Comparison of ENCODE assay signal across 16 mouse cellular contexts in the genomic region with DNA sequence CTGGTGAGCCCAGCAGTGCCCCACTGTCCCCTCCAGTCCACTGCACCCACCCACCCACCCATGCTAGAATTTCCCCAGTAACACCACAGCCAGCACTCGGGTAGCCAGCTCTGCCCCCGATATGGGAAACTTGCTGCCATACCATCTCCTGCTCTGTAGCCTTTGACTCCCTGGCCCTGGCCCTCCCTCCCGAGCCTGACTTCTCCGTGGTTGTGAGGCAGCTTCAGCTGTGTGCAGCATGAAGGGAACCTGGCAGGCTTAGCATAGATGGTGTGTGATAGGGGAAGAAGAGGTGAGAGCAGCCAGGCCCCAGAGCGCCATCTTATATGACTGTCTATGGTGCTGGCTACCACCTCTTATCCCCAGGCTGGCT. TPM values are rescaled to one million over a fixed set of nuclear protein-coding genes. Genes with fewer than 3 reads are reported as not detected.
A peak's percentile ranks its signal among the peaks of the same experiment; 100 is the strongest.
DNase-seq lines count a peak whose midpoint lies in the region; ATAC-seq and TF ChIP-seq lines count a peak whose summit lies in the region.
"Had no signal": no experiment of that assay in that cellular context is flagged by ENCODE, and none has a peak within 500 bp of the region (broad histone marks: within the 10 kb centered on the region; RNA-seq: fewer than 3 reads in every experiment).

No protein-coding gene starts in this region.

- intact Hi-C loops in heart, postnatal 14 days (cut with DNase I) = loop anchor here (2.0 kb wide), 1 partner anchor 14 kb away; a partner anchor contains a TSS

- H3K27ac ChIP-seq in heart, embryonic 13.5 days (replicated peaks) = peak overlapping the region; percentile 85
- peak overlapping the region; percentile 51 for H3K27ac ChIP-seq in kidney, postnatal 0 days
- H3K27ac ChIP-seq in brown adipose tissue, adult 24 weeks (replicated peaks; ENCODE audit: low read depth, low read length) = peak overlapping the region; percentile 98
- H3K27ac ChIP-seq in liver, embryonic 11.5 days (ENCODE audit: low read depth, low read length) = 0 out of 2 replicates have a peak overlapping the region, but pooled peaks have one; percentile 48
- H3K27ac ChIP-seq: hindbrain, embryonic 12.5 days; midbrain, embryonic 12.5 days had no signal

- H3K9me3 ChIP-seq in heart, embryonic 13.5 days = no peaks in the 10 kb centered on the region
- no peaks in the 10 kb centered on the region for H3K9me3 ChIP-seq in kidney, postnatal 0 days (replicated peaks; ENCODE audit: low read length)
- H3K9me3 ChIP-seq in liver, embryonic 11.5 days (ENCODE audit: control insufficient read depth, low read length) = no peaks in the 10 kb centered on the region
- H3K9me3 ChIP-seq: hindbrain, embryonic 12.5 days; midbrain, embryonic 12.5 days had no signal

- no peak overlapping the region for H3K4me3 ChIP-seq in heart, embryonic 13.5 days
- no peak overlapping the region for H3K4me3 ChIP-seq in kidney, postnatal 0 days (replicated peaks; ENCODE audit: low read depth, low read length)
- peak overlapping the region; percentile 16; the same call in 1 of the 2 replicates for H3K4me3 ChIP-seq in brown adipose tissue, adult 24 weeks (ENCODE audit: insufficient read depth, low read depth, low read length)
- no peak overlapping the region for H3K4me3 ChIP-seq in liver, embryonic 11.5 days (ENCODE audit: low read depth, low read length)
- H3K4me3 ChIP-seq: hindbrain, embryonic 12.5 days; midbrain, embryonic 12.5 days had no signal

- no peaks in the 10 kb centered on the region for H3K27me3 ChIP-seq in heart, embryonic 13.5 days (replicated peaks)
- no peaks in the 10 kb centered on the region for H3K27me3 ChIP-seq in kidney, postnatal 0 days (ENCODE audit: insufficient read depth, low read length)
- no peaks in the 10 kb centered on the region for H3K27me3 ChIP-seq in liver, embryonic 11.5 days (replicated peaks; ENCODE audit: control insufficient read depth, insufficient read depth, low read length)
- H3K27me3 ChIP-seq: hindbrain, embryonic 12.5 days; midbrain, embryonic 12.5 days had no signal

- H3K4me2 ChIP-seq in heart, embryonic 13.5 days = no peak overlapping the region
- no peak overlapping the region for H3K4me2 ChIP-seq in kidney, postnatal 0 days (ENCODE audit: low read length)
- H3K4me2 ChIP-seq in liver, embryonic 11.5 days = no peak overlapping the region
- H3K4me2 ChIP-seq: hindbrain, embryonic 12.5 days; midbrain, embryonic 12.5 days had no signal

- peak overlapping the region; percentile 52; the same call in 1 of the 2 replicates for H3K9ac ChIP-seq in heart, embryonic 13.5 days
- no peak overlapping the region for H3K9ac ChIP-seq in kidney, postnatal 0 days (ENCODE audit: low read depth, low read length)
- H3K9ac ChIP-seq in liver, embryonic 11.5 days (ENCODE audit: low read depth, low read length) = no peak overlapping the region
- H3K9ac ChIP-seq: hindbrain, embryonic 12.5 days; midbrain, embryonic 12.5 days had no signal

- no peak for DNase-seq in heart, postnatal 14 days
- DNase-seq in kidney, postnatal 0 days (ENCODE audit: low spot score) = no peak
- DNase-seq in kidney, postnatal 14 days = no peak
- DNase-seq in liver, embryonic 11.5 days (ENCODE audit: low spot score) = no peak
- no peak for DNase-seq in right cerebral cortex, postnatal 36 days (ENCODE audit: low spot score in 2 of 2)
- no peak for DNase-seq in frontal cortex, adult 2 months (ENCODE audit: extremely low spot score in 1 of 2, low spot score in 1 of 2)
- DNase-seq: cerebellum, adult 8-10 months; thymus, adult 18-20 months had no signal

- H3K36me3 ChIP-seq in heart, embryonic 13.5 days = peaks cover 67% of the 10 kb centered on the region
- peaks cover 28% of the 10 kb centered on the region; the same call in 1 of the 2 replicates for H3K36me3 ChIP-seq in kidney, postnatal 0 days (ENCODE audit: insufficient read depth, low read length)
- H3K36me3 ChIP-seq in liver, embryonic 11.5 days (ENCODE audit: control insufficient read depth, insufficient read depth, low read length) = peaks cover 23% of the 10 kb centered on the region; the same call in 1 of the 2 replicates

- ATAC-seq in heart, embryonic 13.5 days (ENCODE audit: extremely low read depth, insufficient number of reproducible peaks, low FRiP score, low TSS enrichment) = no peak
- ATAC-seq in kidney, postnatal 0 days (replicated peaks; ENCODE audit: low FRiP score, low read depth) = no peak
- ATAC-seq in liver, embryonic 11.5 days (replicated peaks; ENCODE audit: low FRiP score) = no peak
- ATAC-seq: CD4-positive, CD25-positive, alpha-beta regulatory T cell, adult 4 months had no signal

- H3K4me1 ChIP-seq in heart, embryonic 13.5 days = peaks cover 53% of the 10 kb centered on the region
- H3K4me1 ChIP-seq in kidney, postnatal 0 days (replicated peaks; ENCODE audit: insufficient read depth, low read length) = peaks cover 7% of the 10 kb centered on the region; the same call in 1 of the 2 replicates
- peaks cover 42% of the 10 kb centered on the region for H3K4me1 ChIP-seq in brown adipose tissue, adult 24 weeks (ENCODE audit: control insufficient read depth, insufficient read depth, insufficient read length, low read length)
- H3K4me1 ChIP-seq in liver, embryonic 11.5 days (replicated peaks; ENCODE audit: control insufficient read depth, insufficient read depth, low read length) = peaks cover 33% of the 10 kb centered on the region

- WGBS in heart, embryonic 13.5 days = 38% methylated on average over 5 of the region's 5 CpGs
- WGBS in kidney, postnatal 0 days = 56% methylated on average over 5 of the region's 5 CpGs
- WGBS in liver, embryonic 11.5 days = 65% methylated on average over 5 of the region's 5 CpGs

- TF ChIP-seq CTCF in kidney, postnatal 0 days (IDR thresholded peaks at IDR 0.05; ENCODE audit: low read depth) = no peak

RNA-seq across cellular contexts. Expression of a gene that starts 7.2 kb away (rescaled TPM):
- polyA plus RNA-seq in heart, embryonic 13.5 days (2015; fragmentation: Nextera tagmentation; extraction: Ambion mirVana) = not detected in 2 replicates
- total RNA-seq in heart, postnatal 14 days (2021) = not detected
- not detected in 2 replicates for polyA plus RNA-seq in kidney, postnatal 0 days (2015; fragmentation: Nextera tagmentation; extraction: Ambion mirVana)
- not detected in 2 replicates for polyA plus RNA-seq in brown adipose tissue, adult 24 weeks (2012; ENCODE audit: insufficient read depth, insufficient read length, missing spikeins)
- polyA plus RNA-seq in liver, embryonic 11.5 days (2014; fragmentation: Nextera tagmentation; extraction: Ambion mirVana) = not detected in 2 replicates
- not detected in 2 replicates for polyA plus RNA-seq in frontal cortex, adult 2 months (2012; rRNA removed)
- total RNA-seq: left cerebral cortex, postnatal 14 days had no signal
- polyA plus RNA-seq: CD4-positive, CD25-positive, alpha-beta regulatory T cell, adult 4 months; embryonic facial prominence, embryonic 11.5 days; hindbrain, embryonic 12.5 days; large intestine, adult 2 months; midbrain, embryonic 12.5 days had no signal

RNA-seq across cellular contexts. Expression of a gene that starts 13.4 kb away (rescaled TPM):
- 8.1 and 8.4 TPM in 2 replicates for polyA plus RNA-seq in heart, embryonic 13.5 days (2015; fragmentation: Nextera tagmentation; extraction: Ambion mirVana)
- 10 to 100 TPM; 42.9 to 48.2 TPM for total RNA-seq in heart, postnatal 14 days (2021)
- 9.4 and 9.8 TPM in 2 replicates for polyA plus RNA-seq in kidney, postnatal 0 days (2015; fragmentation: Nextera tagmentation; extraction: Ambion mirVana)
- 7.0 and 9.6 TPM in 2 replicates for polyA plus RNA-seq in brown adipose tissue, adult 24 weeks (2012; ENCODE audit: insufficient read depth, insufficient read length, missing spikeins)
- 5.5 TPM in 2 replicates for polyA plus RNA-seq in liver, embryonic 11.5 days (2014; fragmentation: Nextera tagmentation; extraction: Ambion mirVana)
- 9.7 and 10.5 TPM in 2 replicates for polyA plus RNA-seq in frontal cortex, adult 2 months (2012; rRNA removed)
- polyA plus RNA-seq: CD4-positive, CD25-positive, alpha-beta regulatory T cell, adult 4 months had no signal

RNA-seq across cellular contexts. Expression of a gene that starts 19.4 kb away (rescaled TPM):
- 69.0 and 71.4 TPM in 2 replicates for polyA plus RNA-seq in heart, embryonic 13.5 days (2015; fragmentation: Nextera tagmentation; extraction: Ambion mirVana)
- 10 to 100 TPM; 11.1 to 12.2 TPM for total RNA-seq in heart, postnatal 14 days (2021)
- polyA plus RNA-seq in kidney, postnatal 0 days (2015; fragmentation: Nextera tagmentation; extraction: Ambion mirVana) = 84.8 and 91.5 TPM in 2 replicates
- 426 and 428 TPM in 2 replicates for polyA plus RNA-seq in brown adipose tissue, adult 24 weeks (2012; ENCODE audit: insufficient read depth, insufficient read length, missing spikeins)
- polyA plus RNA-seq in liver, embryonic 11.5 days (2014; fragmentation: Nextera tagmentation; extraction: Ambion mirVana) = 130 TPM in 2 replicates
- 104 and 114 TPM in 2 replicates for polyA plus RNA-seq in frontal cortex, adult 2 months (2012; rRNA removed)

RNA-seq across cellular contexts. Expression of a gene that starts 39.3 kb away (rescaled TPM):
- polyA plus RNA-seq in heart, embryonic 13.5 days (2015; fragmentation: Nextera tagmentation; extraction: Ambion mirVana) = 6.8 and 7.0 TPM in 2 replicates
- total RNA-seq in heart, postnatal 14 days (2021) = 10 to 100 TPM; 60.6 to 61.0 TPM
- 13.1 and 15.3 TPM in 2 replicates for polyA plus RNA-seq in kidney, postnatal 0 days (2015; fragmentation: Nextera tagmentation; extraction: Ambion mirVana)
- 78.2 and 99.0 TPM in 2 replicates for polyA plus RNA-seq in brown adipose tissue, adult 24 weeks (2012; ENCODE audit: insufficient read depth, insufficient read length, missing spikeins)
- polyA plus RNA-seq in liver, embryonic 11.5 days (2014; fragmentation: Nextera tagmentation; extraction: Ambion mirVana) = 3.8 and 4.9 TPM in 2 replicates
- polyA plus RNA-seq in frontal cortex, adult 2 months (2012; rRNA removed) = 73.7 and 79.6 TPM in 2 replicates

RNA-seq across cellular contexts. Expression of a gene that starts 46.2 kb away (rescaled TPM):
- 36.6 and 41.2 TPM in 2 replicates for polyA plus RNA-seq in heart, embryonic 13.5 days (2015; fragmentation: Nextera tagmentation; extraction: Ambion mirVana)
- 10 to 100 TPM; 12.2 to 14.4 TPM for total RNA-seq in heart, postnatal 14 days (2021)
- polyA plus RNA-seq in kidney, postnatal 0 days (2015; fragmentation: Nextera tagmentation; extraction: Ambion mirVana) = 36.1 and 39.0 TPM in 2 replicates
- 2.4 and 2.5 TPM in 2 replicates for polyA plus RNA-seq in brown adipose tissue, adult 24 weeks (2012; ENCODE audit: insufficient read depth, insufficient read length, missing spikeins)
- polyA plus RNA-seq in liver, embryonic 11.5 days (2014; fragmentation: Nextera tagmentation; extraction: Ambion mirVana) = 76.4 and 85.4 TPM in 2 replicates
- 22.8 and 27.6 TPM in 2 replicates for polyA plus RNA-seq in frontal cortex, adult 2 months (2012; rRNA removed)

Comparison
In these comparisons a context has a peak if more than half of its experiments do, and no peak if none do; other contexts are left out.
1. H3K27ac ChIP-seq: peak in every context shown above with its lines; median percentile 98 in brown adipose tissue, adult 24 weeks; 85 in heart, embryonic 13.5 days; 51 in kidney, postnatal 0 days; 48 in liver, embryonic 11.5 days.